Mouse (Mus musculus): ENCODE data around the gene Banf2. TPM values are rescaled to one million over a fixed set of nuclear protein-coding genes. Genes with fewer than 3 reads are reported as not detected.

Banf2 gene
- polyA plus RNA-seq (2016; fragmentation: Nextera tagmentation; extraction: Ambion mirVana), result not detected in 2 replicates

DNA sequence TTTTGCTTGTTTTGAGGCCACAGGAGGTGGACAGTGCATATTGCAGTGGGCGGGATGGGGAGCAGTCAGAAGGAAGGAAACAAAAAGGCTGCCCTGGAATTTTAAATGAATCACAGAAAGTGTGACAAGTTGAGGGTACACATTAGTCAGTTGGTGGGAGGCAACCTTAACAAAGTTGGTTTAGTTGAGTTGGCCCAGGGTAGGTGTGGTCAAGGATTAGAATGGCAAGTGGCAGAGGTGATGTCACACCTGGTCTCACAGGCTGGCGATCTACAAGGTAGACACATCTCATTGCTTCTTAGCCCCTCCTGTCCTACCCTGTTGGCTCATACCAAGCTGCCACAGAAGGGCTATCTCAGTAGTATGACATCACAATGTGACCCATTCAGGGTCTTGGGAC is at the start of gene Banf2:
Gene Banf2, plus strand, starts transcription at position 396 of the 400 bp plus-strand sequence.
- ATAC-seq (ENCODE audit: insufficient number of reproducible peaks, low FRiP score), result no peak
- Histone ChIP-seq H3K27me3 (replicated peaks) (no peaks in the 10 kb centered on the region), H3K4me1 (replicated peaks) (no peaks in the 10 kb centered on the region), H3K36me3 (no peaks in the 10 kb centered on the region), H3K4me3 (no peak within 1 kb of the TSS), H3K9ac (no peak within 1 kb of the TSS), H3K9me3 (replicated peaks) (no peaks in the 10 kb centered on the region), H3K4me2 (no peak within 1 kb of the TSS), H3K27ac (ENCODE audit: poor library complexity, severe bottlenecking) (no peak within 1 kb of the TSS)
- whole genome bisulfite sequencing, result 88% methylated on average over 2 of the region's 2 CpGs

DNA sequence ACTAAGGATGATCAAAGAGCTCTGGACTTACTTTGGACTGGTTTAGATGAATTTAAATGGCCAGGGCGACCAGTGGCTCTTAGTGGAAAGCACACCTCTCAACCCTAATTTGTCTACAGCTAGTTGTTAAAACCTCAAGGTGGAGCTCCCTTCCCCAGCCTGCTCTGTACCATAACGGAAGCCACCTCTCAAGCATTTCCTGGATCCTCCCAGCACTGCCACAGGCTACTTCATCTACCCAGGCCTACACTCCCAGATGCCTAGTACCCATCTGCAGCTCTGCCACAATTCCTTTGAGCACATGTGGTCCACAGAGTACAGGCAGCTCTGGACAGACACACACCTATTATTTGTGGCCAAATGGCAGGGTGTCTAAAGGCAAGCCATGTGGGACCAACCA is 49.4 kb upstream of the Banf2 start:
- ATAC-seq (ENCODE audit: insufficient number of reproducible peaks, low FRiP score), result no peak
- H3K4me2 ChIP-seq, result no peak overlapping the region
- no peak overlapping the region for H3K9ac ChIP-seq
- WGBS, result 51% methylated on average over 2 of the region's 2 CpGs
- peaks cover 55% of the 10 kb centered on the region for H3K36me3 ChIP-seq
- no peaks in the 10 kb centered on the region for H3K27me3 ChIP-seq (replicated peaks)
- no peak overlapping the region for H3K27ac ChIP-seq (ENCODE audit: poor library complexity, severe bottlenecking)
- no peak overlapping the region for H3K4me3 ChIP-seq
- no peaks in the 10 kb centered on the region for H3K9me3 ChIP-seq (replicated peaks)
- peaks cover 27% of the 10 kb centered on the region for H3K4me1 ChIP-seq (replicated peaks)

DNA sequence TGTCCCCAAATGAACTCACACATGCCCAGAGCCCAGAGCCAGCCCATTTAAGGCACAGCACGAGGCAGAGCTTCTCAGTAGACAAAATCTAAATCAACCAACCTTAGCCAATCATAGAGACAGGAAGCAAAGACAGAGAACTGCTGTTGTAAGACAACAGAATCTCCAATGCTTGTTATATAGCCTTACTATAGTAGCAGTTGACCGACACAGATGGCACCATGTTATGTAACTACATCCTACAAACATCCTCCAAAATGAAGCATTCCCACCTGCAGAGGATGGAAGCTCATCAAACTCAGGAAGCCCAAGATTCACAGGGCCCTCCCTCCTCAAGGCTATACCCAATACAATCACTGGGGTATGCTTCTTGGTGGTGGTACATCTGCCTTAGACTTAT is 45.4 kb upstream of the Banf2 start:
- 73% methylated on average over 2 of the region's 2 CpGs for WGBS
- Histone ChIP-seq H3K4me1 (replicated peaks) (peaks cover 35% of the 10 kb centered on the region), H3K27ac (ENCODE audit: poor library complexity, severe bottlenecking) (no peak overlapping the region), H3K27me3 (replicated peaks) (no peaks in the 10 kb centered on the region), H3K36me3 (peaks cover 43% of the 10 kb centered on the region), H3K4me3 (no peak overlapping the region), H3K9ac (no peak overlapping the region), H3K4me2 (no peak overlapping the region), H3K9me3 (replicated peaks) (no peaks in the 10 kb centered on the region)
- no peak for ATAC-seq (ENCODE audit: insufficient number of reproducible peaks, low FRiP score)

DNA sequence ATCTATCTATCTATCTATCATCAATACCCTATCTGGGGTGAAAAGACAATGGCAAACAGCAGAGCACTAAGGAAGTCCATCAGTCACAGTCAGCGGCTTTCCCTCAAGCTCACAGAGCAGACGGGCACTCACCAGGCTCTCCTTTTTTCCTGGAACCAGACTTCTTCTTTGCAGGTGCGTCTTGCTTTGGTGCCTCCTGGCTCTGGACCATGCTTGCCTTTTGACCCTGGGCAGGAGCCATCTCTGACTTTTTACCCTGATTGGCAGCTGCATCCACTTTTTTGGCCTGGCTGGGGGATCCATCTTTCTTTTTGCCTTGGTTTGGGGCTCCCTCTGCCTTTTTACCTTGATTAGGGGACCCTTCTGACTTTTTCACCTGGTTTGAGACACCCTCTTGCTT is 44.8 kb upstream of the Banf2 start:
- H3K9ac ChIP-seq, result no peak overlapping the region
- H3K9me3 ChIP-seq (replicated peaks), result no peaks in the 10 kb centered on the region
- ATAC-seq (ENCODE audit: insufficient number of reproducible peaks, low FRiP score), result no peak
- WGBS, result 82% methylated on average over 3 of the region's 3 CpGs
- peaks cover 35% of the 10 kb centered on the region for H3K4me1 ChIP-seq (replicated peaks)
- H3K4me3 ChIP-seq, result no peak overlapping the region
- peak overlapping the region; percentile 9; the same call in 1 of the 2 replicates for H3K27ac ChIP-seq (ENCODE audit: poor library complexity, severe bottlenecking)
- H3K4me2 ChIP-seq, result no peak overlapping the region
- H3K27me3 ChIP-seq (replicated peaks), result no peaks in the 10 kb centered on the region
- H3K36me3 ChIP-seq, result peaks cover 41% of the 10 kb centered on the region

DNA sequence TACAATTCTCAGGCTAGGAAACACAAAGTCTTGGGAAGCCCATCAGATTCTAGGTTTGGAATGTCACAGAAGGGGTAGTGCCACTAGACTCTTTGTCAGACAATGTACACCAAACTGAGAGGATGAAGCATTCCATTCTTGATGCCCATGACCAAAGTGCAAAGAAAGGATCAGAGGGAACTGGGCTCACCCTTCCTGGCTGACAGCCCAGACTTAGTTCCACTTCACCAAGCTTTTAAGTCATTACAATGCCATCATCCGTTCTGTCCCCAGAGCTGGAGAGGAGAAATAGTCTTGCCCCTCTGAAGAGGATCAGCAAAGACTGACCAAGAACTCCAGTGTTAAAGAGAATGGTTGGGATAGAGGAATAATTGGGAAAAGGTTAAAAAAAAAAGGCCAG is 41.9 kb upstream of the Banf2 start:
- Histone ChIP-seq H3K9ac (no peak overlapping the region), H3K27me3 (replicated peaks) (no peaks in the 10 kb centered on the region), H3K4me2 (no peak overlapping the region), H3K4me3 (no peak overlapping the region), H3K9me3 (replicated peaks) (no peaks in the 10 kb centered on the region), H3K36me3 (peaks cover 18% of the 10 kb centered on the region), H3K4me1 (replicated peaks) (peaks cover 30% of the 10 kb centered on the region), H3K27ac (ENCODE audit: poor library complexity, severe bottlenecking) (no peak overlapping the region)
- WGBS, result 35% methylated on average over 1 of the region's 1 CpGs
- ATAC-seq (ENCODE audit: insufficient number of reproducible peaks, low FRiP score), result no peak

DNA sequence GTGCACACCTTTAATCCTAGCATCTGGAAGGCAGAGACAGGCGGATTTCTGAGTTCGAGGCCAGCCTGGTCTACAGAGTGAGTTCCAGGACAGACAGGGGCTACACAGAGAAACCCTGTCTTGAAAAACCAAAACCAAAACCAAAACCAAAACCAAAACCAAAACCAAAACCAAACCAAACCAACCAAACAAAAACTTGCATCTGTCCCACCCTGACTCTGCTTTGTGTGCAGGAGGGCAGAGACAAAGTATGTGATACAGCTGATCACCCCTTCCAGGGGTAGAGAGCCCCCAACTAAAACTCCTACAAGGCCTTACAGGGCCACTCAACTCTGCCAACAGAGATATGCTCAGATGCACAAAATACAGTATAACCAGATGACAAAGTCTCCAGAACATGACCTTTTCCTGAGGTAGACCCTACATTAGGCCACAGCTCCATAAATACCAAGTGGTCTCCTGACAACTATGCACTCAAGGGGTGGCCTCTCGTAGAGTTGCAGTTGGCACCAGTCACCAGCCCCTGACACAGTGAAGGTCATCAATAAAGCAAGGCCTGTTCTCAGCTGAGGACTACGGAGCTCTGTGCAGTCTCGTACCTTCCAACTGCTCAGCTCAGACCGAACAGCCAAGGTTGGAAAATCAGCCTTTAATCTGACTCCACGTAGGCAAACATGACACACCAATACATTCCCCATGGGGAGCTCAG is 40.7 kb upstream of the Banf2 start:
- Histone ChIP-seq H3K9ac (no peak overlapping the region), H3K4me1 (replicated peaks) (peaks cover 30% of the 10 kb centered on the region), H3K9me3 (replicated peaks) (no peaks in the 10 kb centered on the region), H3K36me3 (peaks cover 14% of the 10 kb centered on the region), H3K27ac (ENCODE audit: poor library complexity, severe bottlenecking) (no peak overlapping the region), H3K27me3 (replicated peaks) (no peaks in the 10 kb centered on the region), H3K4me2 (no peak overlapping the region), H3K4me3 (no peak overlapping the region)
- no peak for ATAC-seq (ENCODE audit: insufficient number of reproducible peaks, low FRiP score)
- WGBS, result 83% methylated on average over 7 of the region's 7 CpGs

DNA sequence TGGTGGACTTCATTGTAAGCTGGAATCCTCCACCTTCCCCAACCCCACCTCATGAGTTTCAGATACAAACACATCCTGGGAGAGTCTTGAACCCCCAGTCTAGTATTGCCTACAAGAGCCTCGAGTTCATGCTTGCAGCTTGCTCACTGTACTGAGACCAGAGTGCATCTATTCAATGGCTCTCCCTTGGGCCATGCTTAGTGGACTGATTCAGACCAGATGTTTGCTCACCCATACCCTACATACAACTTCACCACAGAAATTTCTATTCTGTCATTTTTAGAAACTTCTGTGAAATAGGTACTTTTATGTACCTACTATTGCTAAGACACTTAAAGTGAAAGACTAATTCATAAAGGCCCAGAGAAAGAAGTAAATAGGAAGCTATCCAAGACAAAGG is 39.9 kb upstream of the Banf2 start:
- no peak for ATAC-seq (ENCODE audit: insufficient number of reproducible peaks, low FRiP score)
- no peaks in the 10 kb centered on the region for H3K27me3 ChIP-seq (replicated peaks)
- peaks cover 31% of the 10 kb centered on the region for H3K4me1 ChIP-seq (replicated peaks)
- WGBS, result 78% methylated on average over 1 of the region's 1 CpGs
- H3K4me3 ChIP-seq, result no peak overlapping the region
- H3K36me3 ChIP-seq, result peaks cover 9% of the 10 kb centered on the region
- H3K9me3 ChIP-seq (replicated peaks), result no peaks in the 10 kb centered on the region
- no peak overlapping the region for H3K4me2 ChIP-seq
- no peak overlapping the region for H3K27ac ChIP-seq (ENCODE audit: poor library complexity, severe bottlenecking)
- H3K9ac ChIP-seq, result no peak overlapping the region

DNA sequence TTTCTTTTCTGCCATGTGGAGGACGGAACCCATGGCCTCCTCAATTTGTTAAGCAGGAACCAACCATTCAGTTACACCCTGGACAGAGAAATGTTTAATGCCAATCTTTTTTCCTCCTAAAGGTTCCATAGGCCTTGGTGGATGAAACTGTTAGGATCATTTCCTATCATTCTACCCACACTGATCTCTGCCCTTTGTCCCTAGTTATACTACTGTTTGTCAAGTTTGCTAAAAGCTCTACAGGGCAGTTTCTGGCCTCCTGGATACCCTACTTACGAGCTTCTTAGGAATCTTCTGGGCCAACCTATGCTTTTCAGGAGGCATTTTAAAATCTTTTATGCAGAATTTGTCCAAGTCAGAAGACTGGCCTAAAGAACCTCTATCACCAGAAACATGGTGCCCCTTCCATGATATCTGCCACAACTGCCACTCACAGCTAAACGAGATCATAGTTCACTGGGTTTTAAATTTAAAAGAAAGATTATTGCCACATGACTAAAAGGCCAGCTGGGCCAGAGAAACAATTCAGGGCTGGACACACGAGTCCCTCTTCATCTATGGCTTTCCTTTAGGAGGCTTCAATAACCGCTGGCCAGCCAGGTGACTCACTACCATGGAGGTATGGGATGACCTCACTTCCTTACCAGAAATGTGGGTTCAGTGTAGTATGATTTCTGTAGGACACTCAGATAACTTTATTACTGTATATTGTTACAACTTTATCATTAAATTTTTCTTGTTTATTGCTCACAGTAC is 30.5 kb upstream of the Banf2 start:
- no peak overlapping the region for H3K4me3 ChIP-seq
- H3K4me1 ChIP-seq (replicated peaks), result peaks cover 50% of the 10 kb centered on the region
- no peak for ATAC-seq (ENCODE audit: insufficient number of reproducible peaks, low FRiP score)
- H3K9me3 ChIP-seq (replicated peaks), result no peaks in the 10 kb centered on the region
- H3K4me2 ChIP-seq, result no peak overlapping the region
- H3K9ac ChIP-seq, result no peak overlapping the region
- H3K36me3 ChIP-seq, result peaks cover 3% of the 10 kb centered on the region
- no peak overlapping the region for H3K27ac ChIP-seq (ENCODE audit: poor library complexity, severe bottlenecking)
- H3K27me3 ChIP-seq (replicated peaks), result no peaks in the 10 kb centered on the region
- WGBS, result 82% methylated on average over 5 of the region's 5 CpGs

DNA sequence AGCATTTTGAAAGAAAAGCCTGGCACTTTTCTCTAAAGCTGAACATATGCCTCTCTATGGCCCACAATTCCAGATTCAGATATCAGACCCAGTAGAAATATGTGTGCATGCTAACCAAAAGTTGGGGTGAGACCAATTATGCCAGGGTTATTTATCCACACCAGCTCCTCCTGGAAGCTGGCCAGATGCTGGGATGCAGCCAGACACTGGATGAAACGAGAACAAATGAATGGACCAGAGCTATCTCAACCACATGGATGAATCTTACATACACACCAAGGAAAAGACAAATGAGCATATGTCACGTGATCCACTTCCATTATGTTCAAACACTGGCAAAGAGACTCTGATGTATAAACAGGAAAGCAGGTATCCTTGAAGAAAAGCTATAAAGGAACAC is 29.3 kb upstream of the Banf2 start:
- WGBS, result 46% methylated on average over 2 of the region's 2 CpGs
- Histone ChIP-seq H3K27me3 (replicated peaks) (no peaks in the 10 kb centered on the region), H3K36me3 (peaks cover 10% of the 10 kb centered on the region), H3K4me3 (no peak overlapping the region), H3K27ac (ENCODE audit: poor library complexity, severe bottlenecking) (no peak overlapping the region), H3K4me1 (replicated peaks) (peaks cover 54% of the 10 kb centered on the region), H3K9me3 (replicated peaks) (no peaks in the 10 kb centered on the region), H3K9ac (no peak overlapping the region), H3K4me2 (no peak overlapping the region)
- no peak for ATAC-seq (ENCODE audit: insufficient number of reproducible peaks, low FRiP score)

DNA sequence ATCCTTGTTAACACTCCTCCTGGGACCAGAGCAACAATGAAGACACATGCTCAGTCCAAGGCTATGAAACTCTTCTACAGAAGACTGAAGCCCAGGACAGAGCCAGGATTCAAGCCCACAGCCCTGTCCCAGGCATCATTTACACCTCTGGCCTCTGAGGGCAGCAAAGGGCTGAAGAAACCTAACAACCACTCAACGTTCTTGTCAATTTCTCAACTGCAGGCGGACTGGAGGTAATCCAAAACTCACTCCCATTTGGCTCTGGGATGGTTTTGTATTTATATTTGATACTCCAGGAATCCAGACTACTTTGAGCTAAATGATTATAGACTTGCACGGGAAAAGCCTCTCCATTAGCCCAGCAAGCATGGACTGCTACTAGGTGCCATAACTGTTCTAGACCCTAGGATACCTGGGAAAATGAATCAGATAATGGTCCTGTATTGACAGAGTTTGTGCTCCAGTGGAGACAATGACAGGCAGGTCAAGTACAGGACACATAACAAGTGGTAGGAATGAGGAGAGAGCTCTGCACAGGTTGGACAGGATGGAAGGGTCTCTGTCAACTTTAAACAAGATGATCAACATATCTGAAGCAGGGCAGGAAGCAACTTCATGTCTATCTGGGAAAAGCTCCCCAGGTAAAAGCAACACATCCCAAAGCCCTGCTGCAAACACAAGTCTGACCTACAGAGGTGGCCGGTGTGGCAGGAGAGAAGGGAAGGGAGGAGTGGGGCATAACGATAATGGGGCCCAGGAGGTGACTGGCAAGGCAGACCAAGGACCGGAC is 27.5 kb upstream of the Banf2 start:
- peak overlapping the region; percentile 15; the same call in 1 of the 2 replicates for H3K27ac ChIP-seq (ENCODE audit: poor library complexity, severe bottlenecking)
- H3K36me3 ChIP-seq, result peaks cover 11% of the 10 kb centered on the region
- H3K27me3 ChIP-seq (replicated peaks), result no peaks in the 10 kb centered on the region
- no peak overlapping the region for H3K9ac ChIP-seq
- no peak for ATAC-seq (ENCODE audit: insufficient number of reproducible peaks, low FRiP score)
- no peaks in the 10 kb centered on the region for H3K9me3 ChIP-seq (replicated peaks)
- H3K4me2 ChIP-seq, result peak overlapping the region; percentile 20; the same call in 1 of the 2 replicates
- H3K4me3 ChIP-seq, result no peak overlapping the region
- 56% methylated on average over 6 of the region's 6 CpGs for WGBS
- peaks cover 63% of the 10 kb centered on the region for H3K4me1 ChIP-seq (replicated peaks)

DNA sequence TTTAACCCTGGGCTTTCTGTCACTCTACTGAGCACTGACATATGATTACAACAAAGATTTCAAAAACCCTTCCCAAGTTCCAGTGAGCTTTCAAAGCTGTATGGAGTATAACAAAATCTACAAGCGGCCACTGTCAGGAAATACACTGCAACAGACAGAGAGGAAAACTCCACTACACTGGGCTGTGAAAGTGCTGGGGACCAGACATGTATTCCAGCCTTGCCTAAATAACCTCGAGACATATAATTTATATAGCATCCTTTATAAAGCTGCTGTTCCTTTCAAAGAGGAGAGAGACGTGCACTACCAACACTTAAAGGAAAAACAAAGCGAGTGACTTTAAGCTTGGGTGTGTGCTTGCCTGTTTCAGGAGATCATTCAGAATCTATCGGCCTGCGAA is 26.2 kb upstream of the Banf2 start:
- no peak for ATAC-seq (ENCODE audit: insufficient number of reproducible peaks, low FRiP score)
- 89% methylated on average over 6 of the region's 6 CpGs for WGBS
- Histone ChIP-seq H3K36me3 (peaks cover 11% of the 10 kb centered on the region), H3K4me1 (replicated peaks) (peaks cover 63% of the 10 kb centered on the region), H3K4me2 (no peak overlapping the region), H3K27me3 (replicated peaks) (no peaks in the 10 kb centered on the region), H3K9ac (no peak overlapping the region), H3K4me3 (no peak overlapping the region), H3K9me3 (replicated peaks) (no peaks in the 10 kb centered on the region), H3K27ac (ENCODE audit: poor library complexity, severe bottlenecking) (no peak overlapping the region)
